Mouse (Mus musculus) bone marrow macrophage, adult 2 months (primary cell): ENCODE results near the gene Ahsg.

ENCODE experiments used
- CTCF ChIP-seq: IDR thresholded peaks from 2 replicates; pipeline ENCODE4 v1.5.1; 2012; ENCODE audit warnings: low read depth, mild to moderate bottlenecking, low read length, moderate library complexity
- POLR2A ChIP-seq: IDR thresholded peaks from 2 replicates; pipeline ENCODE4 v1.6.1; 2012; ENCODE audit warnings: mild to moderate bottlenecking, low read depth, low read length, borderline replicate concordance

DNA sequence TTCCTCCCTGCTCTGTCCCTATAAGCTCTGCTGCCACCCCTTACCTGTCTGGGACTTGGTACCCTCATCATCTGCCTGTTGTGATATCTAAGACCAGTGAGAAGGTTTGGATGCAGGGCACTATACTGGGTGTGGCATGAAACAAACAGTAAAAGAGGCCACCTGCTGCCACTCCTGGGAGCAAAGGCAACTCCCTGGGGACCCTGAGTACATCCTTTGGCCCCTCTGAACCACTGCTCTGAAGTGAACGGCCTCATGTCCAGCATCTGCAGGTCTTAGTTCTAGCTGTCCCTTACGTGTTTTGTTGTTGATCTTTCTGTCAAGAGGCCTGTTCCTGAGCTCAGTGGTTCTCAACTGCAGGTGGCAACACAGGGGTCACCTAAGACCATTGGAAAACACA lies 47.5 kb downstream of the Ahsg start:
- TF ChIP-seq POLR2A (no peak), CTCF (no peak)
